Mouse (Mus musculus) testis, adult 2 months (tissue): Measurements from ENCODE around the gene C1qtnf7.

ENCODE experiments used
- CTCF ChIP-seq: fragments of 200-500 bp; IDR thresholded peaks from 2 replicates; pipeline ENCODE4 v1.5.1; 2012; ENCODE audit warnings: low read depth, mild to moderate bottlenecking, inconsistent platforms, low read length, moderate library complexity; ENCODE audit not compliant: control insufficient read depth, insufficient read depth, insufficient replicate concordance
- POLR2A ChIP-seq: fragments of 200-500 bp; IDR thresholded peaks from 2 replicates; pipeline ENCODE4 v1.6.1; 2012; ENCODE audit warnings: low read depth, mild to moderate bottlenecking, inconsistent platforms, low read length, moderate library complexity; ENCODE audit not compliant: control insufficient read depth

DNA sequence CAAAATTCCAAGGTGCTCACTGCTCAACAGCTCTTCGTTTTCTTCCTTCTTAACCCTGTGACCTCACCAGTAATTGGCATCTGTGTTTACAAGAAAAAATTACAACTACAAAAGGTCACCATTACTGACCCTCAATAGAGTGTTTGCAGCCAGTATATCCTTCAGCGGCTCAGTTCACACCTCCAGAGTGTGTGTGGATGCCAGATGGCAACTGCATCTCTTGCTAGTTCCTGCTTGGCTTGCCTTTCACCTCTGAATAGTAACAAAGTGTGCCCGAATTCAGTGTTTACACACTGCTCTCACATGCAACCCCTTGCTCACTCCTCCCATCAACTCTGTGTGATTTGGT lies 23.8 kb downstream of the C1qtnf7 start:
- TF ChIP-seq CTCF, result no peak
- TF ChIP-seq POLR2A, result no peak
